Mouse (Mus musculus): ENCODE data around the gene Atp8a2. TPM values are rescaled to one million over a fixed set of nuclear protein-coding genes. Genes with fewer than 3 reads are reported as not detected.

The Atp8a2 gene
- polyA plus RNA-seq, 1 experiment from 2014 or later = 2.5 TPM

GRCm38 (mm10) chr14:59807528-59808300 is 389.3 kb downstream of the Atp8a2 start:
- no peak overlapping the region for H3K27ac ChIP-seq (replicated peaks)
- H3K27me3 ChIP-seq (ENCODE audit: low read depth, poor library complexity, severe bottlenecking) = no peaks in the 10 kb centered on the region
- no peak for DNase-seq (ENCODE audit: low spot score)
- H3K4me1 ChIP-seq = 0 out of 2 replicates have a peak, but pooled peaks cover 4% of the 10 kb centered on the region
- 86% methylated on average over 7 of the region's 7 CpGs for WGBS
- no peaks in the 10 kb centered on the region for H3K9me3 ChIP-seq (replicated peaks)
- H3K4me3 ChIP-seq = no peak overlapping the region
- H3K36me3 ChIP-seq = no peaks in the 10 kb centered on the region

GRCm38 (mm10) chr14:59806910-59807309 is 390.1 kb downstream of the Atp8a2 start:
- 62% methylated on average over 4 of the region's 4 CpGs for WGBS
- no peak overlapping the region for H3K27ac ChIP-seq (replicated peaks)
- 0 out of 2 replicates have a peak, but pooled peaks cover 4% of the 10 kb centered on the region for H3K4me1 ChIP-seq
- no peak for DNase-seq (ENCODE audit: low spot score)
- H3K27me3 ChIP-seq (ENCODE audit: low read depth, poor library complexity, severe bottlenecking) = no peaks in the 10 kb centered on the region
- H3K36me3 ChIP-seq = no peaks in the 10 kb centered on the region
- no peaks in the 10 kb centered on the region for H3K9me3 ChIP-seq (replicated peaks)
- no peak overlapping the region for H3K4me3 ChIP-seq

DNA sequence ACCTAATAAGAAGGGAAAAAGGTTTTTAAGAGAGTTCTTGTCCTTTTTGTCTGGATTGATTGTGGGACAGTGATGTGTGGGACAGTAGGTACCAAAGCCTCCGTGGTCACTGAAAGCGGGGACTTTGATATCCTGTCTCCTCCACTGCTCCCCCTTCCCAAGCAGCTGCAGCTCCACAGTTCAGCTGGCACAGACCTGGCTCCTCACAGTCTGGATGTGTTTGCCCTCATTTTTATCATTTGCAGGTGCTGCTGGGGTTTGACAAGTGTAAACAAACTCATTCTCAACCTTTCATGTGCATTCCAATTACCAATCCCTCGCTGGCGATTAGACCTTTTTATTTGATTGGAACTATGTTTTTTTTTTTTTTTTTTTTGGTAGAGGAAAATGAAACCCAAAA is 390.8 kb downstream of the Atp8a2 start:
- no peak overlapping the region for H3K27ac ChIP-seq (replicated peaks)
- no peaks in the 10 kb centered on the region for H3K36me3 ChIP-seq
- 0 out of 2 replicates have a peak, but pooled peaks cover 4% of the 10 kb centered on the region for H3K4me1 ChIP-seq
- WGBS = 75% methylated on average over 4 of the region's 4 CpGs
- no peak overlapping the region for H3K4me3 ChIP-seq
- DNase-seq (ENCODE audit: low spot score) = no peak
- no peaks in the 10 kb centered on the region for H3K9me3 ChIP-seq (replicated peaks)
- no peaks in the 10 kb centered on the region for H3K27me3 ChIP-seq (ENCODE audit: low read depth, poor library complexity, severe bottlenecking)

- Histone ChIP-seq H3K4me1 (0 out of 2 replicates have a peak, but pooled peaks cover 4% of the 10 kb centered on the region), H3K27me3 (ENCODE audit: low read depth, poor library complexity, severe bottlenecking) (no peaks in the 10 kb centered on the region), H3K4me3 (no peak overlapping the region), H3K27ac (replicated peaks) (no peak overlapping the region), H3K36me3 (no peaks in the 10 kb centered on the region), H3K9me3 (replicated peaks) (no peaks in the 10 kb centered on the region)
- DNase-seq (ENCODE audit: low spot score) = no peak
- WGBS = 65% methylated on average over 7 of the region's 7 CpGs
Observed at GRCm38 (mm10) chr14:59805683-59806082, 391.3 kb downstream of the Atp8a2 start.

- no peak overlapping the region for H3K4me3 ChIP-seq
- 77% methylated on average over 8 of the region's 8 CpGs for WGBS
- H3K4me1 ChIP-seq = 0 out of 2 replicates have a peak, but pooled peaks cover 3% of the 10 kb centered on the region
- no peak for DNase-seq (ENCODE audit: low spot score)
- no peaks in the 10 kb centered on the region for H3K9me3 ChIP-seq (replicated peaks)
- no peaks in the 10 kb centered on the region for H3K27me3 ChIP-seq (ENCODE audit: low read depth, poor library complexity, severe bottlenecking)
- H3K27ac ChIP-seq (replicated peaks) = no peak overlapping the region
- H3K36me3 ChIP-seq = no peaks in the 10 kb centered on the region
Observed at GRCm38 (mm10) chr14:59801961-59802599, 394.9 kb downstream of the Atp8a2 start.

- no peak overlapping the region for H3K4me3 ChIP-seq
- H3K9me3 ChIP-seq (replicated peaks) = no peaks in the 10 kb centered on the region
- H3K36me3 ChIP-seq = no peaks in the 10 kb centered on the region
- DNase-seq (ENCODE audit: low spot score) = no peak
- H3K27ac ChIP-seq (replicated peaks) = no peak overlapping the region
- H3K4me1 ChIP-seq = no peaks in the 10 kb centered on the region
- no peaks in the 10 kb centered on the region for H3K27me3 ChIP-seq (ENCODE audit: low read depth, poor library complexity, severe bottlenecking)
- 96% methylated on average over 3 of the region's 3 CpGs for WGBS
Observed at GRCm38 (mm10) chr14:59799511-59799910, 397.5 kb downstream of the Atp8a2 start.

GRCm38 (mm10) chr14:59793841-59794240 is 403.1 kb downstream of the Atp8a2 start:
- H3K36me3 ChIP-seq = no peaks in the 10 kb centered on the region
- no peaks in the 10 kb centered on the region for H3K27me3 ChIP-seq (ENCODE audit: low read depth, poor library complexity, severe bottlenecking)
- 58% methylated on average over 10 of the region's 10 CpGs for WGBS
- DNase-seq (ENCODE audit: low spot score) = no peak
- no peaks in the 10 kb centered on the region for H3K4me1 ChIP-seq
- H3K9me3 ChIP-seq (replicated peaks) = no peaks in the 10 kb centered on the region
- no peak overlapping the region for H3K4me3 ChIP-seq
- no peak overlapping the region for H3K27ac ChIP-seq (replicated peaks)

DNA sequence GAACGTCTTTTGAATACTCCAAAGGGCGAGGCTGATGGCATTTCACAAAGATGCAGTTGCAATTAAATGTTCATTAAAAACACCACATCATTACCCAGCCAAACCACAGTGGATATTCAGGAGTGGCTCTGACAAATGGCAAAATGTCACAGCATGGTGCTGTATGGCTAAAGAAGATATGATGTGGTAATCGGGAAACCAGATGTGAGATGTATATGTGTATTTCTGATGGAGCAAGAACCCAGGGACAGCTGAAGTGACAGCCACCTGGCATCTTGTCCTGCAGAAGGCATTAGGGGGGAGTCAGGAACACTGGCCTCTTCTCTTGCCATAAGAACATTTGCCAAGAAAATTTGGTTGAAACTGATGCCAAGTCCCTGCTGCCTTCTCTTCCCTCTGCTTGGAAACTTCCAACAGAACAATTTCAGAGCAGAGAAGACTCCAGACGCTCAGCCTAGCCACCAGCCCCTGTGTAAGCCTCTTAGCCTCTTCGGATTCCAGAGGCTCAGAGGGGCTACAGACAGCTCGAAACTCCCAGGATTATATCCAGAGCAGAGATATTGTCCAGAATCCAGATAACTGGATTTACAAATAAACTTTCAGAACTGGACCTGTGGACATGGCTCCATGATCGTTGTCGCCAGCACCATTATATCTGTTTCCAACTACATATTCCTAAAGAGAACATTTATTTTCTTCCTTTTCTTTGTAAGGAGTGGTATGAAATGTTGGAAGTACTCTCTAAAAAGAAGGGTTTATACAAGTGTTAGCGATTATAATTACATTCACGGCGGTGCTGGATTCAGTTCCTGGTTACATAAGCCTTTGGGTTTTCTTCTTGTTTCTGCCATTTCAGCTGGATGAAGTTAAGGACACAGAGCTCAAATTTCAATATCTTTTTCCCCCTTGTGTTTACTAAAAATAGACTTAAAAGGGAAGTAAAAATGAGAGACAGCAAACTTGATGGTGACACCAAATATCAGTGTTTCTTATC is 413.3 kb downstream of the Atp8a2 start:
- no peak overlapping the region for H3K27ac ChIP-seq (replicated peaks)
- H3K4me1 ChIP-seq = no peaks in the 10 kb centered on the region
- H3K36me3 ChIP-seq = no peaks in the 10 kb centered on the region
- 81% methylated on average over 11 of the region's 11 CpGs for WGBS
- 0 out of 2 replicates have a peak, but pooled peaks cover 5% of the 10 kb centered on the region for H3K9me3 ChIP-seq (replicated peaks)
- H3K27me3 ChIP-seq (ENCODE audit: low read depth, poor library complexity, severe bottlenecking) = no peaks in the 10 kb centered on the region
- H3K4me3 ChIP-seq = no peak overlapping the region
- no peak for DNase-seq (ENCODE audit: low spot score)

DNA sequence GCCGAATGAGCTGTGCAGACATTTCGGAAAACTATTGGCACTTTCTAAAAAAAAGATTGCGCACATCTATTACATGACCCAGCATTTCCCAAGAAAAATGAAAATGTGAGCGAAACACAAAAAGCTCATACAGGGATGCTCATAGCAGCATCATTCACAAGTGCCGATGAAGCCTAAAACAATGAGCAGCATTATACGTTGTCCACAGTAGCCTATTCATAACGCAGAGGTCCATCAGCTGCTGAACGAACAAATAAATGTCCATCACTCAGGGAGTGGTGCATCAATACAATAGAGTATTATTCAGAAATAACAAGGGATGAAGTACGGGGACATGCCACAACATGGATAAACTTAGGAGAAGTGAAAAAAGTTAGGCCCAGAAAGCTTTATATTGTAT is 416.6 kb downstream of the Atp8a2 start:
- DNase-seq (ENCODE audit: low spot score) = no peak
- no peak overlapping the region for H3K4me3 ChIP-seq
- H3K27ac ChIP-seq (replicated peaks) = no peak overlapping the region
- 0 out of 2 replicates have a peak, but pooled peaks cover 5% of the 10 kb centered on the region for H3K9me3 ChIP-seq (replicated peaks)
- 92% methylated on average over 9 of the region's 9 CpGs for WGBS
- H3K36me3 ChIP-seq = no peaks in the 10 kb centered on the region
- H3K4me1 ChIP-seq = no peaks in the 10 kb centered on the region
- no peaks in the 10 kb centered on the region for H3K27me3 ChIP-seq (ENCODE audit: low read depth, poor library complexity, severe bottlenecking)

DNA sequence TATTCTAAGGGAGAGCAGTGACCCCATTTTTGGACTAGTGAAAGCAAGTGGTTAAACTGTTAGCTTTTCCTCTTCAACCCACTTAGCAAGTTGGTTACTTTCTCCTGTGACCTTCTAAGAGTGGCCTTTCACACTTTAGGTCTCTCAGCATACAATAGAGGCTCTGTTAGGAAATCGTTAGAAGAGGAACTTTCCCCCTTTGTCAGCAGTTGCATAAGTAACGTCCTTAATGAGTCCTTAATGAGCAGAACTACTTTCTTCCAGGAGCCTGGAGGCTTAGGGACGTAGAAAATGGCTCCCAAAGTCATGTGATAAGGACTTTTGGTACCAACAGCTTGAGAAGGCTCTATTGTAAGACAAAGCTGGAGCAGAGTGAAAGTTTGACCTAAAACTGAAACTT is 434.8 kb downstream of the Atp8a2 start:
- DNase-seq (ENCODE audit: low spot score) = no peak
- H3K4me1 ChIP-seq = peaks cover 14% of the 10 kb centered on the region
- WGBS = 59% methylated on average over 3 of the region's 3 CpGs
- H3K27ac ChIP-seq (replicated peaks) = no peak overlapping the region
- peaks cover 21% of the 10 kb centered on the region for H3K27me3 ChIP-seq (ENCODE audit: low read depth, poor library complexity, severe bottlenecking)
- H3K9me3 ChIP-seq (replicated peaks) = no peaks in the 10 kb centered on the region
- H3K4me3 ChIP-seq = no peak overlapping the region
- no peaks in the 10 kb centered on the region for H3K36me3 ChIP-seq

DNA sequence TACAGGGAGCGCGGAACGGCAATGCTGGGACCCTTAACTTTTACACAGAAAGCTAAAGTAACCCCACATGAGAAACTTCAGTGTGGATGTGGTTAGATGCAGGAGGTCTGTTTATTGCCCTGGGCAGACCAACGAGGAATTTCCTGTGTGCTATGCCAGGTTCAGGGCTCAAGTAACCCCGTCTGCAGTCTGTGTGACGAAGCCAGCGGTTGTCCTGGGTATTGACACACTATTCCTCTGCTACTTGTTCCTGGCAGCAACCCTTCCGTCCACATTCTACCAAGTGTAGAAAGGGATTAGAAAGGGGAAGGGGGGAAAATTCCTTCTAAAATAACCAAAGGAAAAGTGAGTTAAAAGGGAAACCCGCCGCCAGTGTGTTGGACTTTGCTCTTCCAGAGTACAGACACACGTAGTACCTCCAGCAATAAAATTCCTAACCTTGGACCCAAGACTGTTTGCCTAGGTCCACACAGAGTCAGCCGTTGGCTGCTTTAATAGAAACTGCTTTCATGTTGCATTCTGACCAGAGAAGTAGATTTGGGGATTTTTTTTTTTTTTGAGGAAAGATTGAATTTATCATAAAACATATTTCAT is 437.0 kb downstream of the Atp8a2 start:
- H3K4me1 ChIP-seq = peaks cover 24% of the 10 kb centered on the region
- peaks cover 31% of the 10 kb centered on the region for H3K27me3 ChIP-seq (ENCODE audit: low read depth, poor library complexity, severe bottlenecking)
- H3K9me3 ChIP-seq (replicated peaks) = no peaks in the 10 kb centered on the region
- H3K4me3 ChIP-seq = no peak overlapping the region
- 76% methylated on average over 12 of the region's 12 CpGs for WGBS
- no peak for DNase-seq (ENCODE audit: low spot score)
- no peaks in the 10 kb centered on the region for H3K36me3 ChIP-seq
- H3K27ac ChIP-seq (replicated peaks) = no peak overlapping the region

- H3K36me3 ChIP-seq = no peaks in the 10 kb centered on the region
- no peak for DNase-seq (ENCODE audit: low spot score)
- peaks cover 31% of the 10 kb centered on the region for H3K27me3 ChIP-seq (ENCODE audit: low read depth, poor library complexity, severe bottlenecking)
- H3K4me3 ChIP-seq = no peak overlapping the region
- 69% methylated on average over 15 of the region's 15 CpGs for WGBS
- H3K27ac ChIP-seq (replicated peaks) = no peak overlapping the region; the same call in 1 of the 2 replicates
- H3K9me3 ChIP-seq (replicated peaks) = no peaks in the 10 kb centered on the region
- H3K4me1 ChIP-seq = peaks cover 24% of the 10 kb centered on the region
Observed at GRCm38 (mm10) chr14:59759196-59759839, 437.7 kb downstream of the Atp8a2 start.
